Mouse (Mus musculus) liver, embryonic 14.5 days (tissue): Measurements from ENCODE around the gene Phf13.

ENCODE experiments used
- CTCF ChIP-seq: IDR thresholded peaks from 2 replicates; pipeline ENCODE4 v1.5.1; 2016; ENCODE audit warnings: antibody characterized with exemption, low read depth, control low read depth
- EP300 ChIP-seq: IDR thresholded peaks from 2 replicates; pipeline ENCODE4 v1.6.1; 2016; ENCODE audit warnings: antibody characterized with exemption, low read depth

- TF ChIP-seq CTCF (peak; percentile 50), EP300 (no peak)
These were observed 25.6 kb upstream of the Phf13 start for GRCm38 (mm10) chr4:152021568-152022097.
